Mouse (Mus musculus): Measurements from ENCODE around the gene Glrx5.

- TF ChIP-seq CTCF (IDR thresholded peaks at IDR 0.05; ENCODE audit: extremely low read depth, insufficient read depth, low read length) (no peak), POLR2A (IDR thresholded peaks at IDR 0.05; ENCODE audit: extremely low read depth, insufficient read depth, low read length) (no peak)
Observed at GRCm38 (mm10) chr12:105091604-105092003, 59.1 kb downstream of the Glrx5 start.
